Mouse (Mus musculus): ENCODE results near the gene Kidins220. TPM values are rescaled to one million over a fixed set of nuclear protein-coding genes. Genes with fewer than 3 reads are reported as not detected.
A peak's percentile ranks its signal among the peaks of the same experiment; 100 is the strongest.

Kidins220 gene
- polyA plus RNA-seq, 1 experiment from 2014 or later = 20.6 TPM

DNA sequence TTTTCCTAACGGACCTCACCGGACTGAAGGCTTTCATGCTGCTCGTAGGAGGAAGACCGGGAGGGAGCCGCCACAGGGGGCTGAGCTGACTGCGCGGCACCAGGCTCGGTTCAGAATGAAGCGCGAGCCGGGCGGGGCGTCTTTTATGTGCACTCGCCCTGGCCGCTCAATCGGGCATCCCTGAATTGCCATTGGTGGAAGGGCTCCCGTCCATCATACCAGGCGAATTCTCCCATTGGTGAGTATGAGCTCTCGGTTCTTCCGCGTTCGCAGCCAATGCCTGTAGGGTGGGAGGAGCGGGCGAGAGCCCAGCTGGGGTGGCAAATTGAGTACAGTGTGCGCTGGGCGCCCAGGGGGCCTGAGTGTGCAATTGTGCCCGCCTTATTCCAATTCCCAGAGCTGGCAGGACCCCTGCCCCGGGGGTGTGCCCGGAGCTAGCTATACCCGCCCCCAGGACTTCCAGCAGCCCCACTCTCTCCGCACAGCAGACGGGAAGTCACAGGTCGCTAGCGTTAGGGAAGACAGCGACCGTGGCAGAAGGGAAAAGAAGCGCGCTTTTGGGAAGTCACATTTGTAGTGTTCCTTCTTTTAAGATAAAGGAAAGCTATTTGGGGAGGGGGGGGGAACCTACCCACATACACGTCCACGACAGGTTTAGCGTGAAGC is 121.4 kb downstream of the Kidins220 start:
- Histone ChIP-seq H3K9ac (peak overlapping the region; percentile 75), H3K4me1 (peaks cover 45% of the 10 kb centered on the region)
- WGBS = under 1% methylated on average over 41 of the region's 41 CpGs

DNA sequence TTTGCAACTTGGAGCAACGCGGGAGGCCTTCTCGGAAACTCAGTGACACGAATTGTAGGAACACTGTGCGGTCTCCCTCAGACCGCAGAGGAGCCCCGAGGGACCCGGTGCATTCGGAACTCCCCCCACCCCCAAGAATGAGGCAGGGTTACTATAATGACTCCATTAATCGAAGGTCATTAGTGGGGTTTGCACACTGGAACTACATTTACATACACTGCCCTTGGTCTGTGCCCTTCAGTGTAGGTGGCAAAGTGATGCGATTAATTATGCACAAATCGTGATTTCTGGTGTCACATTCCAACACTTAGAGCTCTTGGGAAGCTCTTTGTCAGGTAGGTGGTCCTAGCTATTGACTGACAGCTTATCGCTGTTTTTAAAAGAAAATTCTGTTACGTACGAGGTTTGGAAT is 121.9 kb downstream of the Kidins220 start:
- H3K36me3 ChIP-seq = no peaks in the 10 kb centered on the region
- H3K27ac ChIP-seq = peak overlapping the region; percentile 99
- no peaks in the 10 kb centered on the region for H3K9me3 ChIP-seq
- H3K4me3 ChIP-seq = peak overlapping the region; percentile 68
- H3K4me1 ChIP-seq = peaks cover 51% of the 10 kb centered on the region
- 2% methylated on average over 15 of the region's 15 CpGs for WGBS
- no peaks in the 10 kb centered on the region for H3K27me3 ChIP-seq
- no peak for ATAC-seq (ENCODE audit: borderline replicate concordance, extremely low read depth, low FRiP score, low TSS enrichment)
- H3K9ac ChIP-seq = peak overlapping the region; percentile 58
- H3K4me2 ChIP-seq = peak overlapping the region; percentile 91

More for the DNA sequence above, 121.4 kb downstream of the Kidins220 start:
- Histone ChIP-seq H3K36me3 (no peaks in the 10 kb centered on the region), H3K4me3 (peak overlapping the region; percentile 68), H3K27ac (peak overlapping the region; percentile 99), H3K9me3 (no peaks in the 10 kb centered on the region), H3K4me2 (peak overlapping the region; percentile 91), H3K27me3 (no peaks in the 10 kb centered on the region)
- peak; percentile 81 for ATAC-seq (ENCODE audit: borderline replicate concordance, extremely low read depth, low FRiP score, low TSS enrichment)

DNA sequence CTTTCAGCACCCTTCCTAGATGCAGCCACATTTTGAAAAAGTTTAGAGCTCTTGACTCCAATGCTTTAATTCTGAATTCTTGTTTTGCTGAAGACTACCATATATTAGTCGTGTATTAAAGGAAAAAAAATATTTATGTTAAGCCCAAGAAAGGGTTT is 122.2 kb downstream of the Kidins220 start, which contains the start of gene Id2:
TSS of gene Id2 (minus strand) at position 89 of the 158 bp plus-strand sequence.
- H3K4me3 ChIP-seq = peak within 1 kb of the TSS; percentile 68
- peaks cover 52% of the 10 kb centered on the region for H3K4me1 ChIP-seq
- peak within 1 kb of the TSS; percentile 91 for H3K4me2 ChIP-seq
- peak within 1 kb of the TSS; percentile 99 for H3K27ac ChIP-seq
- H3K36me3 ChIP-seq = no peaks in the 10 kb centered on the region
- H3K27me3 ChIP-seq = no peaks in the 10 kb centered on the region
- WGBS = 0% methylated on average over 1 of the region's 1 CpGs
- H3K9me3 ChIP-seq = no peaks in the 10 kb centered on the region
- peak within 1 kb of the TSS; percentile 58 for H3K9ac ChIP-seq
- ATAC-seq (ENCODE audit: borderline replicate concordance, extremely low read depth, low FRiP score, low TSS enrichment) = no peak

DNA sequence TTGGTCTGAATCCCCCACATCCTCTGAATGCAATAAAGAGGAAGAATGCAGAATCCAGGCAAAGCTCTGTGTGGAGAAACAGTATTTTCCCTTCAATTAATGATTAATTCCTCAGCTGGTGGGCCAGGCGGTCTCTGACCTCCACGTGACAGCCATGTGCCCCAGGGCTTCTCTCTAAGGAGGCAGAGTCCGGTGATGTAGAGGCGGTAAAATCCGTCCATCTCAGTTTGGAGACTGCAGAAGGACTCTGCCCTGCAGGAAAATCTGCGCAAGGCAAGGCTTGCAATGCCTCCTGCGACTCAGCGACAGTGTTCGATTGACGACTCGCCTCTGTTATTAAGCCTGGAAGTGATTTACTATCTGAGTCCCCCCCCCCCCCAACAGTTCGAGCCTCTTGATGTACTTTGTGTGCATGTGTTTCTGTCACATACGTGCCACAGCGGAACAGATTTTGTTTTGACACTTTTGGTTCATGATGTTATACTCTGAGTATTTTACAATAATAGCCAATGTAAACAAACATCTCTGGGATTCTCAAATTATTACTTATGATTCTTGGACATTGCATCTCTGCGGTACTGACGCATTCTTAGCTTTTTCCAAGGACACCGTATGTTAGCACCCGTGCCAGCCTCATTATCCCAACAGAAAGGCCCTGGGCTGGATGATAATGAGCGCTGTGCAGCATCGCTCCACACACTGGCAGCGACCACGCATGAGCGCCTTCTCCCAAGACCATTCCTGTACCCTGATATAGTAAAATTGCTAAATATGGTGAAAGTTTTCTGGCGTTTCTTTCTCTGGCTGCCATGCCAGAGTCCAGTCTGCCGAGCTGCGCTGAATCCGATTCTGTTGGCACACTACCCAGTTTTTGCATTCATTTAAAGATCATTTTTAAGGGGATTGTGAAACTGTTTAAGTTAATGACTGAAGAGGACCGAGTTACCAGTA is 122.8 kb downstream of the Kidins220 start:
- no peaks in the 10 kb centered on the region for H3K27me3 ChIP-seq
- 4% methylated on average over 28 of the region's 28 CpGs for WGBS
- no peaks in the 10 kb centered on the region for H3K36me3 ChIP-seq
- peaks cover 49% of the 10 kb centered on the region for H3K4me1 ChIP-seq
- peak overlapping the region; percentile 99 for H3K27ac ChIP-seq
- H3K9ac ChIP-seq = peak overlapping the region; percentile 58
- H3K4me2 ChIP-seq = peak overlapping the region; percentile 91
- ATAC-seq (ENCODE audit: borderline replicate concordance, extremely low read depth, low FRiP score, low TSS enrichment) = no peak
- no peaks in the 10 kb centered on the region for H3K9me3 ChIP-seq
- H3K4me3 ChIP-seq = peak overlapping the region; percentile 68

DNA sequence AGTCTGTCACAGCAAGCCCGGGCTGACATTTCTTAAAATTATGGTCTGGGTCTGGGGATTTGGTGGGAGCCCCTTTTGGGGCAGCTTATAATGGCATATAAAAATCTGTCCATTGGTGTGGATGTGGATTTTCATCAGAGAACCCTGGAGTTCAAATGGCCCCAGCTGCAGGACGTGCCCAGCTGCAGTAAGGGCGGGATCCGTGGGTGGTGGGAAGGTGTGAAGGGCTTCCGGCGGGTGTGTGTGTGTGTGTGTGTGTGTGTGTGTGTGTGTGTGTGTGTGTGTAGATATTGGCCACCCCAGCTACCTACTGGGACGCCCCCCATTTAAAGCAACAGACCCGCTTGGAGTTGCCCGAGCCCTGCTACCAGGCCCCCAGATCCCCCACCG is 123.4 kb downstream of the Kidins220 start:
- Histone ChIP-seq H3K4me3 (peak overlapping the region; percentile 68), H3K36me3 (no peaks in the 10 kb centered on the region), H3K9ac (peak overlapping the region; percentile 47), H3K4me1 (peaks cover 43% of the 10 kb centered on the region), H3K27ac (peak overlapping the region; percentile 99), H3K27me3 (no peaks in the 10 kb centered on the region), H3K4me2 (peak overlapping the region; percentile 91), H3K9me3 (no peaks in the 10 kb centered on the region)
- no peak for ATAC-seq (ENCODE audit: borderline replicate concordance, extremely low read depth, low FRiP score, low TSS enrichment)
- 1% methylated on average over 10 of the region's 10 CpGs for WGBS

DNA sequence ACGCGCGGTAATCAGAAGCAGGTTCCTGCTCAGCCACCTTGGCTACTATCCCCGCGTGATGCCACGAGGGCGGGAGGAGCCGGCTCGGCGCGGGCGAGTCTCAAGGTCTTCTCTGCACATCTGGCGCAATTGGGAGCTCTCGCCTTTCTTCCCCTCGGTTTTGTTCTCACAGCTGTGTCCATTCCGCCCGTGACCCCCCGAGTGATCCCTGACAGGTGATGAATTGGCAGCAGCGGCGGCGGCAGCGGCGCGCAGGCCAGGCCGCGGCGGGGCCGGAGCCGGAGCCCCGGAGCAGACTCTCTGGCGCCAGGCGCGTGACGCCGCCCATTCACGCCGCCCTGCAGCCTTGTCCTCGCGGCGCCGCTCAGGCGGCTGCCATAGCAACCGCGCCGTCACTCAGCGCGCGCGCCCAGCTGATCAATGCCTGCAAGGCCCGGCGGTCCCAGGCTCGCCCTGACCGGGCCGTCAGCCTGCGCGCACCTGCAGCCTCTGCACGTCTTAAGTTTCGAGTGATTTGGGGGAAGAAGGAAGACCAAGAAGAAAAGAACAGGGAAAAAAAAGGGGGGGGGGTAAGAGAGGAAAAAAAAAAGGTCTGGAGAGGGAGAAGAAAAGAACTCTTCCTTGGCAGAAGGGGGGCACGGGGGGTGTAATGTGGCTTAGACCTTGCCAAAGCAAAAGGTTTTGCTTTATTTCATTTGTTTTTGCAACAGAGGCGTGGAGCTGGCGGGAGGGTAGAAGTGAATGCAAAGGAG is 124.0 kb downstream of the Kidins220 start:
- Histone ChIP-seq H3K9ac (peak overlapping the region; percentile 47), H3K36me3 (no peaks in the 10 kb centered on the region), H3K4me1 (peaks cover 38% of the 10 kb centered on the region), H3K27ac (peak overlapping the region; percentile 99), H3K27me3 (no peaks in the 10 kb centered on the region), H3K4me3 (peak overlapping the region; percentile 68), H3K9me3 (no peaks in the 10 kb centered on the region), H3K4me2 (peak overlapping the region; percentile 91)
- ATAC-seq (ENCODE audit: borderline replicate concordance, extremely low read depth, low FRiP score, low TSS enrichment) = peak; percentile 80
- under 1% methylated on average over 61 of the region's 61 CpGs for WGBS

DNA sequence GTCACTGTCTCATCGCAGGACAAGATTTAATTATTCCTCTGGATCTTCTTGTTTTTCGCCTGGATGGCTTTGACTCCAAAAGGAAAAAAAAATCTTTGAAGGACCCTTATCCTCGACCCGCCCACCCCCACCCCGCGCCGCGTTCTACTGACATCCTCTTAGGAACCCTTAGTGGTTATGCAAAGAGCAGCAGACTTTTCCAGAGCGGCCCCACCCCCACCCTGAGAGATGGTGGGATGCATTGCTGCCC is 124.5 kb downstream of the Kidins220 start:
- Histone ChIP-seq H3K9ac (peak overlapping the region; percentile 60), H3K4me3 (peak overlapping the region; percentile 68), H3K27ac (peak overlapping the region; percentile 99), H3K9me3 (no peaks in the 10 kb centered on the region), H3K4me2 (peak overlapping the region; percentile 91), H3K4me1 (peaks cover 42% of the 10 kb centered on the region), H3K36me3 (no peaks in the 10 kb centered on the region), H3K27me3 (no peaks in the 10 kb centered on the region)
- peak; percentile 47; the same call in 1 of the 2 replicates for ATAC-seq (ENCODE audit: borderline replicate concordance, extremely low read depth, low FRiP score, low TSS enrichment)
- WGBS = 0% methylated on average over 9 of the region's 9 CpGs

DNA sequence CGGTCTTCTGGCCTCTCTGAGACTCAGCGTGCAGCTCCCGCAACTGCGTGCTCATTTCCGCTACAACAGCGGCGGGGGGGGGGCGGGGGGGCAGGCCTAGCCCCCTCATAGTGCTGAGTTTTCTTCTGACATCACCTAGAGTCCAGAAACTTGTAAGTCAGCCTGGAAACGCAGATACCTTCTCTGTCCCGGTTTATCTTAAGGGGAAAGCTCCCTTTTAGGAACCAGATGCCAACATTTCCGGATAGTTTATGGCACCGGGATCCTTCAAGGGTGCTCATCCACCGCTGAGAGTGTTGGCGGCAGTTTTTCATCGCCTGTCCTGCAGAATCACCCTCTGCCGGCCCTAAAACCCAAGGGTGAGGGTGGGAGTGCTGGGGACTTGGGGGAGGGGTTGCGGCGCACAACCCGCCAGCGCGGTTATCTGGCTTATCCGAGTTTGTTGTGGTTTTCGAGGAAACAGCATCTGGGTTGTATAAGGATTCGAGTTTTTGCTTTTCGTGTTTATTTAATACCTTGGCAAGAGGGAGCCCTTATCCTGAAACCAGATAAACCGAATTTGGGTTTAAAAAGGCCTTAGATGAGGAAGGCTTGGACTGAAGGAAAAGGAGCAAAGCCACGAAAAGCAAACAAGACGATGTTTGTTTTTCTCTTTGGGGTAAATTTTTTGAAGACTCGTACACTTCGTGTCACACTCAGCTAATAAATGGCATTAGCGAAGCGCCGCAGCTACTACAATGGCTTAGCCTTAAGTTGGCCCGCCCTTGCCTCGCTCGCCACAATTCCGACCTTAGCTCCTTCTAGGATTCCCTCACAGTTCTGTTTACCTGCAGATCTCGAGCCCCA is 125.1 kb downstream of the Kidins220 start:
- Histone ChIP-seq H3K4me2 (peak overlapping the region; percentile 91), H3K9me3 (no peaks in the 10 kb centered on the region), H3K4me1 (peaks cover 45% of the 10 kb centered on the region), H3K36me3 (no peaks in the 10 kb centered on the region), H3K9ac (peak overlapping the region; percentile 60), H3K4me3 (peak overlapping the region; percentile 68), H3K27ac (peak overlapping the region; percentile 99), H3K27me3 (no peaks in the 10 kb centered on the region)
- ATAC-seq (ENCODE audit: borderline replicate concordance, extremely low read depth, low FRiP score, low TSS enrichment) = peak; percentile 6; the same call in 1 of the 2 replicates
- under 1% methylated on average over 38 of the region's 38 CpGs for WGBS

DNA sequence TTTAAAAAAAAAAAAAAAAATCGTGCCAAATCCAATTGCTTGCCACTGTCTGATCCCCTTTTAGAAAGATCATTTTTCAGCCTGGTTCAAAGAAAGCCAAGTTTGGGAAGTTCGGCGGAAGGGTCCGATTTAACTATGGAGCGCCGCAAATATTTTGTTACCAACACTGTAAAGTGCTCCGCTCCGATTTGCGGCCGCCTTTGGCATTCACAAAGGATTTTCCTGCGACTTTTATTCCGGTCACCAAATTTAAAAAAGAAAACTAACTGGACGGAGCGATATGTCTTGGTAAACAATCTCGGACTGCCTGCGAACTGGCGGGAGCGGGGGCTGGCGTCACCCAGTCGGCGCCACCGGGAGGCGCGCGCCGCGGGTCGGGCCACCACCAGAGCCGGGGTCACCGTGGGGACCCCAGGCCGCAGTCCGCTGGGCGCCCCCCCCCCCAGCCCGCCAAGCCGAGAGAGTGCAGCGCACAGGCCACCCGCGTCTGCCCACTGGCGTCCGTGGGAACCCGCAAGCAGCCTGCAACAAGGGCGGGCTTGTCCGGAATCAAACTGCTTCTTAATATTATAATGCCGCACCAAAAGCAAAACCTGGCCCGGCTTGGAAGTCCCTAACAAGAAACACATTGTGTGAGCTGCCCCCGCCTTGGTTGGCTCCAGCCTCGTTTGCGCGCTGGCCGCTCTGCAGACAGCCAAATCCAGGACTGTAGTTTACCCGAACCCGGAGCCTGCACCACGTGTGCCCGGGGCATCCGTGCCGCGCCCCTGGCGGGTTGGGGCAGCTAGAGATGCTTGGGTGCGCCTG is 125.9 kb downstream of the Kidins220 start:
- Histone ChIP-seq H3K4me2 (peak overlapping the region; percentile 91), H3K9ac (peak overlapping the region; percentile 60), H3K9me3 (no peaks in the 10 kb centered on the region), H3K4me3 (peak overlapping the region; percentile 68), H3K4me1 (peaks cover 45% of the 10 kb centered on the region), H3K27ac (peak overlapping the region; percentile 99), H3K36me3 (no peaks in the 10 kb centered on the region), H3K27me3 (no peaks in the 10 kb centered on the region)
- 1% methylated on average over 59 of the region's 59 CpGs for WGBS
- ATAC-seq (ENCODE audit: borderline replicate concordance, extremely low read depth, low FRiP score, low TSS enrichment) = no peak

DNA sequence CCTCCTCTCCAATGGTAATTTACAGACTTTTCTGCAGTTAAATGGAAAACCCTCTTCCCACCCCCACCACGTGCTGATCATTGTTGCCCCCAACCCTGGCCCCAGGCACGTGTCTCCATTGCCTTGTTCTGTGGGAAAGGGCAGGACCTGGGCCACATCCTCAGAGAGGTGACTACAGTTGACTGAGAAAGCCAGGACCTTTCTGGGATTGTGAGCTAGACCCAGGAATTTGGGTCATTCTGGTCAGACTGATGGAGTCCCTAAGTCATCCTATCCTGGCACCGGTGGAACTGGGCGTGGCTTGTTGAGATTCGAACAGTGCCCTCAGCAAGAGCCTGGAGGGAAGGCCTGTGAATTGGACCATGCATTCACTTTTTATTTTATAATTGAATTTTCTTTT is 126.7 kb downstream of the Kidins220 start:
- Histone ChIP-seq H3K27ac (peak overlapping the region; percentile 99), H3K36me3 (no peaks in the 10 kb centered on the region), H3K9me3 (no peaks in the 10 kb centered on the region), H3K4me3 (0 out of 2 replicates have a peak overlapping the region, but pooled peaks have one; percentile 68), H3K4me1 (peaks cover 44% of the 10 kb centered on the region), H3K27me3 (no peaks in the 10 kb centered on the region), H3K4me2 (peak overlapping the region; percentile 91), H3K9ac (peak overlapping the region; percentile 60)
- no peak for ATAC-seq (ENCODE audit: borderline replicate concordance, extremely low read depth, low FRiP score, low TSS enrichment)
- 23% methylated on average over 5 of the region's 5 CpGs for WGBS

All from lung, embryonic 15.5 days (tissue).